Mouse (Mus musculus) C2C12 (cell line): Measurements from ENCODE around the gene Sugp2. TPM values are rescaled to one million over a fixed set of nuclear protein-coding genes. Genes with fewer than 3 reads are reported as not detected.

Experiments used
- H3K27me3 ChIP-seq: one replicate; pipeline ENCODE4 v1.6.1; 2011; ENCODE audit not compliant: control insufficient read depth, insufficient read depth, insufficient read length
- H3K36me3 ChIP-seq: one replicate; pipeline ENCODE4 v1.6.1; 2011; ENCODE audit not compliant: control insufficient read depth, insufficient read depth
- H3K4me3 ChIP-seq: one replicate; pipeline ENCODE4 v1.5.1; 2011; ENCODE audit warnings: mild to moderate bottlenecking, control low read depth; ENCODE audit not compliant: poor library complexity, insufficient read depth, severe bottlenecking
- H3K79me2 ChIP-seq: one replicate; pipeline ENCODE4 v1.6.1; 2011; ENCODE audit not compliant: control insufficient read depth, insufficient read depth
- H3K79me3 ChIP-seq: one replicate; pipeline ENCODE4 v1.6.1; 2011; ENCODE audit warnings: low read depth, control low read depth
- H3ac ChIP-seq: one replicate; pipeline ENCODE3; 2011; ENCODE audit warnings: low read depth; ENCODE audit not compliant: control insufficient read depth, insufficient read length
- CEBPB ChIP-seq: IDR thresholded peaks from one replicate; pipeline ENCODE4 v1.6.1; 2011; ENCODE audit warnings: low read depth, mild to moderate bottlenecking, control low read depth, moderate library complexity
- CTCF ChIP-seq: IDR thresholded peaks from one replicate; pipeline ENCODE4 v1.5.1; 2011; ENCODE audit not compliant: control insufficient read depth, insufficient read depth, insufficient read length
- FOSL1 ChIP-seq: IDR thresholded peaks from one replicate; pipeline ENCODE4 v1.8.0; 2011; ENCODE audit warnings: mild to moderate bottlenecking, low read length; ENCODE audit not compliant: poor library complexity, insufficient read depth, severe bottlenecking
- MAX ChIP-seq: IDR thresholded peaks from one replicate; pipeline ENCODE4 v1.6.1; 2011; ENCODE audit warnings: mild to moderate bottlenecking, control low read depth
- MYOD1 ChIP-seq: IDR thresholded peaks from one replicate; pipeline ENCODE4 v1.6.1; 2011; ENCODE audit warnings: low read depth; ENCODE audit not compliant: control insufficient read depth, insufficient read length
- MYOG ChIP-seq: IDR thresholded peaks from one replicate; pipeline ENCODE4 v1.6.1; 2011; ENCODE audit not compliant: control insufficient read depth, insufficient read length; ENCODE audit errors: extremely low read depth
- USF1 ChIP-seq: IDR thresholded peaks from one replicate; pipeline ENCODE4 v1.6.1; 2011; ENCODE audit warnings: low read depth, mild to moderate bottlenecking, control low read depth, moderate library complexity
- long read RNA-seq, 2 experiments: library from polyadenylated mRNA; unstranded; transcript quantifications; one replicate each; pipeline ENCODE4 v2.0.0; 2019 to 2020
- polyA plus RNA-seq: library from polyadenylated mRNA; unstranded; fragments of >200 nt; fragmentation: generic; extraction: Trizol; gene quantifications from one replicate; pipeline ENCODE4 v1.2.1, GENCODE M21; 2012; ENCODE audit warnings: missing spikeins

Gene Sugp2
- polyA plus RNA-seq = 7.8 TPM
- long read RNA-seq, experiment 1, partial matches to known transcripts = 2 of 5 reads
- long read RNA-seq, experiment 1, other reads (novel, unspliced or antisense) = 2 of 5 reads
- long read RNA-seq, experiment 2, transcript Sugp2-201 (11 exons, 3,874 nt) = major isoform, 14 of 81 reads
- long read RNA-seq, experiment 2, partial matches to known transcripts = 9 of 81 reads
- long read RNA-seq, experiment 2, other reads (novel, unspliced or antisense) = 57 of 81 reads

- TF ChIP-seq MYOD1 (peak; percentile 60), FOSL1 (no peak), CEBPB (no peak), MAX (peak; percentile 93), CTCF (no peak)
- Histone ChIP-seq H3K4me3 (peak within 1 kb of the TSS; percentile 63), H3K36me3 (peaks cover 27% of the 10 kb centered on the region)
These were observed at the start of gene Sugp2, which contains the start of gene Armc6 for GRCm38 (mm10) chr8:70234080-70234780. Sugp2 (plus strand) TSS chr8:70234226. Armc6 (minus strand) TSS chr8:70234466.

DNA sequence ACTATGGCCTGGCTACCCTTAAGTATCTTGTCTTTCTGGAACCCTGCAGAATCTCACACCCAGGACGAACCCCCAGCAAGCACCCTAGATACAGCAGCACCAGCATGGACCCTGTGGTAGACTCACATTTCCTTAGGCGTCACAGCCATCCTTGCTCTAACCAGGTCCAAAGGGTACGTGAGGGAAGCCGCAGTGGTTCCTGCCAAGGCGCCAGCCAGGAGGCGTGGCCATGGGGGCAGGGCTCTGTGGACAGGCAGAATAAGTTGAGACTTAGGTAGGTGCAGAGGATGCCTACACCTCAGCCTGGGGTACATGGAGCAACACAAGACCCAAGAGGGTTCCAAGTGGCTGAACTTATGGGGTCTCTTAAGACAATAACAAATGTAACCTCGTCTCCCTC is 45.3 kb upstream of the Sugp2 start:
- TF ChIP-seq CTCF (no peak), CEBPB (no peak), MYOD1 (no peak), MYOG (no peak), FOSL1 (no peak), USF1 (no peak), MAX (no peak)
- Histone ChIP-seq H3K79me3 (no peaks in the 10 kb centered on the region), H3K79me2 (no peaks in the 10 kb centered on the region)

More at GRCm38 (mm10) chr8:70234080-70234780, at the start of gene Sugp2, which contains the start of gene Armc6:
- H3K27me3 ChIP-seq = no peaks in the 10 kb centered on the region
- peaks cover 32% of the 10 kb centered on the region for H3K79me2 ChIP-seq
- H3ac ChIP-seq = peak within 1 kb of the TSS; percentile 83
- no peaks in the 10 kb centered on the region for H3K79me3 ChIP-seq

DNA sequence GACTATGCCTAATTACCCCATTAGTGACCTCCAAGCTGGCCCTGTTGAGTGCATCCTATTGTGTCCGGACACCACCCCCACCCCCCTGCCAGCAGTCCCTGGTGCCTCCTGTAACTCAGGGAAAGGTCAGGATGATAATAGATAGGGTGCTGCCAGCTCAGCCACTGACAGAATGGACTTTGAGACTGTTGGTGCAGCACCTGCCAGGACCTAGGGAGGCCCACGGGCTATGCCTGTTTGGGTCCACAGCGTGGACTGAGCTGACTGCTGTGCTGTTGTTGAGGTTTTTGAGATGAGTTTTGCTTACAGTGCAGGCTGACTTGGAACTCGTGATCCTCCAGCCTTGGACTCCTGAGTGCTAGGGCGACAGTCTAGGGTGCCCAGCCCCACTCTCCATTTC is 40.8 kb upstream of the Sugp2 start:
- TF ChIP-seq CEBPB (no peak), FOSL1 (no peak), MYOG (no peak), USF1 (no peak), CTCF (no peak), MYOD1 (no peak), MAX (no peak)
- H3K27me3 ChIP-seq = peaks cover 3% of the 10 kb centered on the region
- no peaks in the 10 kb centered on the region for H3K79me2 ChIP-seq
- no peaks in the 10 kb centered on the region for H3K36me3 ChIP-seq
- no peak overlapping the region for H3K4me3 ChIP-seq
- H3ac ChIP-seq = no peak overlapping the region
- H3K79me3 ChIP-seq = no peaks in the 10 kb centered on the region

More for the DNA sequence above, 45.3 kb upstream of the Sugp2 start:
- Histone ChIP-seq H3K4me3 (no peak overlapping the region), H3K36me3 (no peaks in the 10 kb centered on the region), H3ac (no peak overlapping the region), H3K27me3 (no peaks in the 10 kb centered on the region)

DNA sequence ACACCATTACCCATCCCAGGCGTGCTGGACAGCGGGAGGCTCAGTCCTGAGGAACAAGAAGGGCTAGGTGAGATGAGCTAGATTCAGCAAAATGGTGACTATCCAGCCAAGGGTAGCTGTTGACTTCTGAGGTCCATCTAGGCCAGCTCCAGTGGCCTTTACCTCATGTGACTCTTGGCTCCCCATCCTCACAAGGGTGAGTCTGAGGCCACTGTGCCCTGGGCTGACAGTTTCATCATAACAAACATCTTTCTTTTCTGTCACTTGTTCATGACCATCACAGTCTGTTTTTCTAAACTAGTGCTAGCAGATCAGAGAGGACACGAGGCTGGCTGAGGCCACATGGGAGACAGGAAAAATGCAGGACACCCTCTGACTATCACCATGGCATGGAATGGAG is 39.8 kb upstream of the Sugp2 start:
- Histone ChIP-seq H3K4me3 (no peak overlapping the region), H3K36me3 (no peaks in the 10 kb centered on the region), H3ac (no peak overlapping the region), H3K27me3 (peaks cover 3% of the 10 kb centered on the region), H3K79me3 (no peaks in the 10 kb centered on the region), H3K79me2 (no peaks in the 10 kb centered on the region)
- TF ChIP-seq MYOD1 = no peak
- no peak for TF ChIP-seq FOSL1

DNA sequence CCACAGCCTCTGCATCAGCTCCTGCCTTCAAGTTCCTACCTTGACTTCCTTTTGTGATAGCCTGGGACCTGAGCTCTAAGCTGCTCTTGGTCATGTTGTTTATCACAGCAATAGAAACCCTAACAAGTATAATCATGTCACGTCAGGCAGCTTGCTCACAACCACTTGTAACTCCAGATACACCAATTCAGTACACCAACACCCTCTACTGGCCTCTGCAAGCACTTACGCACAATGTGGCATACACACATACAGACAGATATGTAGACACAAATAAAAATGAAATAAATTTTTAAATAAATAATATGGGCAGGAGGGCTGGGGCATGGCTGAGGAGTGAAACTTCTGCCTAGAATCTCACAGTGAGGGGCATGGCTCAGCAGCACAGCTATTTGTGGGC is 38.3 kb upstream of the Sugp2 start:
- H3K79me3 ChIP-seq = no peaks in the 10 kb centered on the region
- H3K27me3 ChIP-seq = peaks cover 3% of the 10 kb centered on the region
- no peak overlapping the region for H3K4me3 ChIP-seq
- no peaks in the 10 kb centered on the region for H3K36me3 ChIP-seq
- H3K79me2 ChIP-seq = no peaks in the 10 kb centered on the region
- TF ChIP-seq MAX (no peak), MYOD1 (no peak), CEBPB (no peak), USF1 (no peak), FOSL1 (no peak), MYOG (no peak)
- H3ac ChIP-seq = no peak overlapping the region
